Mouse (Mus musculus) frontal cortex, adult 2 months (tissue): ENCODE results near the gene Hcrt. TPM values are rescaled to one million over a fixed set of nuclear protein-coding genes. Genes with fewer than 3 reads are reported as not detected.

Experiments
- DNase-seq, 2 experiments: peaks; one replicate each; pipeline ENCODE4 v3.0.0; 2022; ENCODE audit warnings: low spot score in 1 of 2; ENCODE audit errors: extremely low spot score in 1 of 2
- polyA plus RNA-seq: library from polyadenylated mRNA; depleted of rRNA; stranded (reverse); fragments of >200 nt; gene quantifications from 2 replicates; pipeline ENCODE4 v1.2.3, GENCODE M21; 2012; rRNA removed

The Hcrt gene
- 0.50 and 0.62 TPM in 2 replicates for polyA plus RNA-seq

GRCm38 (mm10) chr11:100762831-100763230 lies at the start of gene Hcrt:
Gene Hcrt, minus strand, starts transcription at chr11:100762931.
- no peak for DNase-seq

GRCm38 (mm10) chr11:100811132-100811531 lies 48.4 kb upstream of the Hcrt start:
- no peak for DNase-seq

GRCm38 (mm10) chr11:100810516-100810915 lies 47.8 kb upstream of the Hcrt start:
- no peak for DNase-seq

GRCm38 (mm10) chr11:100806380-100807305 lies 43.9 kb upstream of the Hcrt start:
- no peak for DNase-seq

GRCm38 (mm10) chr11:100805535-100805934 lies 42.8 kb upstream of the Hcrt start:
- no peak for DNase-seq

- DNase-seq, result no peak
Observed at GRCm38 (mm10) chr11:100804409-100804808, 41.7 kb upstream of the Hcrt start.

GRCm38 (mm10) chr11:100799426-100799825 lies 36.7 kb upstream of the Hcrt start:
- DNase-seq, result no peak

- no peak for DNase-seq
Observed at GRCm38 (mm10) chr11:100796585-100796984, 33.9 kb upstream of the Hcrt start.

GRCm38 (mm10) chr11:100795386-100795785 lies 32.7 kb upstream of the Hcrt start:
- no peak for DNase-seq

- DNase-seq, result no peak
Observed at GRCm38 (mm10) chr11:100791457-100792049, 28.8 kb upstream of the Hcrt start.

- peak in 1 of 2 experiments; percentile 15 for DNase-seq
Observed at GRCm38 (mm10) chr11:100790644-100791043, 27.9 kb upstream of the Hcrt start.

GRCm38 (mm10) chr11:100789702-100790101 lies 27.0 kb upstream of the Hcrt start:
- DNase-seq, result no peak

GRCm38 (mm10) chr11:100785774-100786173 lies 23.0 kb upstream of the Hcrt start:
- DNase-seq, result no peak

- no peak for DNase-seq
Observed at GRCm38 (mm10) chr11:100784286-100784685, 21.6 kb upstream of the Hcrt start.

GRCm38 (mm10) chr11:100782568-100782967 lies 19.8 kb upstream of the Hcrt start:
- no peak for DNase-seq

- DNase-seq, result no peak
Observed at GRCm38 (mm10) chr11:100781763-100782475, 19.2 kb upstream of the Hcrt start.

GRCm38 (mm10) chr11:100780247-100780646 lies 17.5 kb upstream of the Hcrt start:
- DNase-seq, result no peak

GRCm38 (mm10) chr11:100778069-100778468 lies 15.3 kb upstream of the Hcrt start:
- DNase-seq, result no peak

GRCm38 (mm10) chr11:100775921-100776320 lies 13.2 kb upstream of the Hcrt start:
- no peak for DNase-seq

- no peak for DNase-seq
Observed at GRCm38 (mm10) chr11:100774261-100774660, 11.5 kb upstream of the Hcrt start.
